Mouse (Mus musculus) brown adipose tissue, adult 24 weeks (tissue): ENCODE data around the gene 6720489N17Rik. TPM values are rescaled to one million over a fixed set of nuclear protein-coding genes. Genes with fewer than 3 reads are reported as not detected.
"Not testable (repeated sequence)": the region's sequence is repeated elsewhere in the genome, so short reads cannot be mapped to it uniquely, and the experiment has no call there.

Source experiments
- H3K27ac ChIP-seq: fragments of 200-500 bp; replicated peaks from 2 replicates; pipeline ENCODE4 v1.5.1; 2012; ENCODE audit warnings: low read depth, mild to moderate bottlenecking, low read length
- H3K4me1 ChIP-seq: fragments of 200-500 bp; 2 replicates; pipeline ENCODE4 v1.6.1; 2012; ENCODE audit warnings: low read length, mixed read lengths; ENCODE audit not compliant: control insufficient read depth, insufficient read depth, insufficient read length
- H3K4me3 ChIP-seq: fragments of 200-500 bp; 2 replicates; pipeline ENCODE4 v1.5.1; 2012; ENCODE audit warnings: low read depth, mild to moderate bottlenecking, low read length, moderate library complexity; ENCODE audit not compliant: insufficient read depth
- polyA plus RNA-seq: library from polyadenylated mRNA; stranded (reverse); fragments of >200 nt; gene quantifications from 2 replicates; pipeline ENCODE4 v1.2.4, GENCODE M21; 2012; ENCODE audit not compliant: missing spikeins, insufficient read depth, insufficient read length

The 6720489N17Rik gene
- 0.59 and 1.3 TPM in 2 replicates for polyA plus RNA-seq

DNA sequence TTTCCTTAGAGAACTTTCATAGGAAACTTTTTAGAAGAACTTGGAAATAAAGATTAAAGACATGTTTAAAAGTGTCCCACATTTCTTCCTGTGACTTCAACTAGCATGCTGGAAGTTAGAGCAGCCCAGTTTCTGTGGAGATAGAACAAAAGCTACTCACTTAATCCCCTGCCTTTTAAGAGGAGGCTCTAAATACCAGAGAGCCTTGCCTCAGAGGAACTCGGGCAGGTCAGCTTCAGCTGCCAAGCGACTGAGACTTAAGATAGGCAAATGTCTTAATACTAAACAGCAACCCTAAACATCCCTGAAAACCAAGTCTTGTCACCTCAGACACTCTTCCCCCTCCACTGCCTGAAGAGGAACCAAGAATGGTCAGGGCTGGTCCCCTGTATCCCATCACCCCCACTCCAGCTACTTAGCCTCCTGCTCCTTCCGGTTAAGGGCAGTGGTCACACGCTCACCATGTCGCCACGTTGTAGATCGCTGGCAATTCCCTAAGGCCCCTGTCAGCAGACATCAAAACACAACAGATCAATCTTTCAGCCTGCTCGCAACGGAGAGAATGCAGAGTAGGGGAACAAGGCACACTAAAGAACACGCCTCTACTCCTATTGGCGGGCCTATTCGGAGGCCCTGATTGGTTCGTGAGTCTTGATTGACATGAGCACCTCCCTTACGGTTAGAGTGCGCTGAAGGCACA, at the start of gene 6720489N17Rik:
Gene 6720489N17Rik, minus strand, starts transcription at position 606 of the 700 bp plus-strand sequence.
- not testable (repeated sequence) for H3K4me1 ChIP-seq, H3K27ac ChIP-seq
- peak within 1 kb of the TSS; percentile 80 for H3K4me3 ChIP-seq

DNA sequence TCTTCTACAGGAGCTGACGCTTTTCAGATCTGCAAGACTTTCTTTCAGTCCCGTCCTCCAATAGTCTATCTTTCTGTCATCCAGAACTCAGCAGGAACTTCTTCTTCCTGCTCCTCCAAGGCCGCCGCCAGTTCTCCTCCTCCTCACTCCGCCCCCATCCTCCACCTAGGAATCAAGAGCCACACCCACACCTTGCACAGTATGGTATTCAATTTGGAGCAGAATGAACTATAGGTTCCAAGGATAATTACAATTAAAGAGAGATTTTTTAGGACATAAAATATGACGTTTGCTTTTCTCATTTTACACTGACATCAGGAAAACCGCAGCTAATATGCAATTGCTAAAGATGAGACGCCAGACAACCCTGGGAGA, 29.4 kb upstream of the 6720489N17Rik start:
- Histone ChIP-seq H3K4me3 (peak overlapping the region; percentile 74), H3K4me1 (no peaks in the 10 kb centered on the region), H3K27ac (no peak overlapping the region)

DNA sequence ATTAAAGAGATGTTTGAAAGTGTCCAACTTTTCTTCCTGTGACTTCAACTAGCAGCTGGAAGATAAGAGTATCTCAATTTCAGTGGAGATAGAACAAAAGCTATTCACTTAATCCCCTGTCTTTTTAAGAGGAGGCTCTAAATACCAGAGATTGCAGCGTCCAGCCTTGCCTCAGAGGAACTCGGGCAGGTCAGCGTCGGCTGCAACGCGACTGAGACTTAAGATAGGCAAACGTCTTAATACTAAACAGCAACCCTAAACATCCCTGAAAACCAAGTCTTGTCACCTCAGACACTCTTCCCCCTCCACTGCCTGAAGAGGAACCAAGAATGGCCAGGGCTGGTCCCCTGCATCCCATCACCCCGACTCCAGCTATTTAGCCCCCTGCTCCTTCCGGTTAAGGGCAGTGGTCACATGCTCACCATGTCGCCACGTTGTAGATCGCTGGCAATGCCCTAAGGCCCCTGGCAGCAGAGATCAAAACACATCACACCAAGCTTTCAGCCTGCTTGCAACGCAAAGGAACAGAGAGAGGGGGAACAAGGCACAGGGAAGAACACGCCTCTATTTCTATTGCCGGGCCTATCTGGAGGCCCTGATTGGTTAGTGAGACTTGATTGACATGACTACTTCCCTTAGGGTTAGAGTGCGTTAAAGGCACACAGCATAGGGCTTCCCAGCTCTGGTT, 28.8 kb upstream of the 6720489N17Rik start:
- not testable (repeated sequence) for H3K4me1 ChIP-seq, H3K27ac ChIP-seq
- H3K4me3 ChIP-seq = peak overlapping the region; percentile 74

GRCm38 (mm10) chr13:62627071-62627470, 3.1 kb upstream of the 6720489N17Rik start:
- not testable (repeated sequence) for H3K4me3 ChIP-seq, H3K27ac ChIP-seq, H3K4me1 ChIP-seq

GRCm38 (mm10) chr13:62624277-62624665, 289 bp upstream of the 6720489N17Rik start:
- H3K4me1 ChIP-seq, H3K27ac ChIP-seq: not testable (repeated sequence)
- H3K4me3 ChIP-seq = peak overlapping the region; percentile 80

DNA sequence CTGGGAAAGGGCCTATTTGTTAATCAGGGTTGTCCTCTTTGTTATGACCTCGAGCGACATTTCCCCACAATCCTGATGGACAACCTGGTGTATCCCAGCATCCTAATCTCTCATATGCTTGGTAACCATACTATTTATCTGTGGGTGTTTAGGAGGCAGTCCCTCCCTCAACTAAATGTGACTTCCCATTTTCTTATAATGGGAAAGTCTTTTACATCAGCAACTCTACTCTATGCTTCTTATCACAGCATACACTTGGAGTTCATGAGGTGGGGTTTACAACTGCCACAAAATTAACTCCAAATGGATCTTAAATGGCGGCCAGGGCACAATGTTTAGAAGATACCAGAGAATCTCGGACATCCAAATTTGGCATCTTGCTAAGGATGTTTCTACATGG, 6.5 kb downstream of the 6720489N17Rik start:
- not testable (repeated sequence) for H3K4me1 ChIP-seq, H3K4me3 ChIP-seq, H3K27ac ChIP-seq

DNA sequence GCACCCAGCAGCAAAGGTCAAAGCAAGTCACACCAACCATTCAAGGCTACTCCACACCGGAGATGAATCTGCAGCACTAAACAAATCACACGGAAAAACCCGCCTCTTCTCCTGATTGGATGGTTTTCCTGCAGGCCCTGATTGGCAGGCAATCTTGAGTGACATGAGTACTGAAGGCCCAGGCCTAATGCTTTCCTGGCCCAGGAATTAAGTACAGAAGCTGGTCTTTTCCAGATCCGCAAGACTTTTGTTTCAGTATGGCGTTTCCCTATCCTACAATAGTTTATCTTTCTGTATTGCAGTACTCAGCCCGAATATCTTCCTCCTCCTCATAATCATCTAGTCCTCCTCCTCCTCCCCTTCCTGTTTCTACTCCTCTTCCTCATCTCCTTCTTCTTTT, 52.9 kb downstream of the 6720489N17Rik start, which contains the start of gene Zfp934:
Gene Zfp934, minus strand, starts transcription at position 101 of the 400 bp plus-strand sequence.
- not testable (repeated sequence) for H3K4me1 ChIP-seq, H3K27ac ChIP-seq, H3K4me3 ChIP-seq

- H3K4me3 ChIP-seq, H3K27ac ChIP-seq, H3K4me1 ChIP-seq: not testable (repeated sequence)
Measured at GRCm38 (mm10) chr13:62561696-62562095, 62.3 kb downstream of the 6720489N17Rik start.

DNA sequence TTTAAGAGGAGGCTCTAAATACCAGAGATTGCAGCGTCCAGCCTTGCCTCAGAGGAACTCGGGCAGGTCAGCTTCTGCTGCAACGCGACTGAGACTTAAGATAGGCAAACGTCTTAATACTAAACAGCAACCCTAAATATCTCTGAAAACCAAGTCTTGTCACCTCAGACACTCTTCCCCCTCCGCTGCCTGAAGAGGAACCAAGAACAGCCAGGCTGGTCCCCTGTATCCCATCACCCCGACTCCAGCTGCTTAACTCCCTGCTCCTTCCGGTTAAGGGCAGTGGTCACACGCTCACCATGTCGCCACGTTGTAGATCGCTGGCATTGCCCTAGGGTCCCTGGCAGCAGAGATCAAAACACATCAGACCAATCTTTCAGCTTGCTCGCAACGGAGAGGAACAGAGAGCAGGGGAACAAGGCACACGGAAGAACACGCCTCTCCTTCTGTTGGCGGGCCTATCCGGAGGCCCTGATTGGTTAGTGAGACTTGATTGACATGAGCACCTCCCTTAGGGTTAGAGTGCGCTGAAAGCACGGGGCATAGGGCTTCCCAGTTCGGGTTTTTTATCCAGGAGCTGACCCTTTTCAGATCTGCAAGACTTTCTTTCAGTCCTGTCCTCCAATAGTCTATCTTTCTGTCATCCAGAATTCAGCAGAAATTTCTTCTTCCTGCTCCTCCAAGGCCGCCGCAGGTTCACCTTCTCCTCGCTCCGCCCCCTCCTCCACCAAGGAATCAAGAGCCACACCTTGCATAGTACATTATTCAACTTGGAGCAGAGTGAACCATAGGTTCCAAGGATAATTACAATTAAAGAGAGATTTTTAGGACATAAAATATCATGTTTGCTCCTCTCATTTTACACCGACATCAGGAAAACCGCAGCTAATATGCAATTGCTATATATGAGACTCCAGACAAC, 65.5 kb downstream of the 6720489N17Rik start, which contains the start of gene Zfp935:
Gene Zfp935, minus strand, starts transcription at position 323 of the 922 bp plus-strand sequence.
- not testable (repeated sequence) for H3K4me1 ChIP-seq, H3K27ac ChIP-seq
- peak within 1 kb of the TSS; percentile 63 for H3K4me3 ChIP-seq

Other genes starting within 250 kb of the 6720489N17Rik start
- gene Gm3604, start 241.0 kb downstream of the 6720489N17Rik start, polyA plus RNA-seq = 0.92 and 1.9 TPM in 2 replicates
- gene Gm49359, start 157.3 kb downstream of the 6720489N17Rik start, polyA plus RNA-seq = 3.6 and 6.5 TPM in 2 replicates
- not detected in 2 replicates for gene Zfp935, start 65.7 kb downstream of the 6720489N17Rik start, polyA plus RNA-seq
- gene Zfp934, start 53.0 kb downstream of the 6720489N17Rik start, polyA plus RNA-seq = 4.5 and 5.2 TPM in 2 replicates
- 3.0 and 3.7 TPM in 2 replicates for gene Platr25, start 136.5 kb upstream of the 6720489N17Rik start, polyA plus RNA-seq
- not detected in 2 replicates for gene Gm5141, start 161.6 kb upstream of the 6720489N17Rik start, polyA plus RNA-seq
- gene Fbp2, start 234.2 kb upstream of the 6720489N17Rik start, polyA plus RNA-seq = 31.1 and 43.6 TPM in 2 replicates